ENCODE assay signal across 8 mouse cellular contexts in genomic region chr11:97570493-97571137, GRCm38 (mm10). TPM values are rescaled to one million over a fixed set of nuclear protein-coding genes. Genes with fewer than 3 reads are reported as not detected.
A peak's percentile ranks its signal among the peaks of the same experiment; 100 is the strongest.
DNase-seq lines count a peak whose midpoint lies in the region; ATAC-seq and TF ChIP-seq lines count a peak whose summit lies in the region.

No protein-coding gene starts in this region.

- H3K27me3 ChIP-seq in lung, embryonic 14.5 days (ENCODE audit: insufficient read depth, low read length), result peaks cover 64% of the 10 kb centered on the region
- no peaks in the 10 kb centered on the region for H3K27me3 ChIP-seq in midbrain, embryonic 13.5 days
- H3K27me3 ChIP-seq in intestine, postnatal 0 days (replicated peaks; ENCODE audit: control insufficient read depth, insufficient read depth, low read length), result peaks cover 64% of the 10 kb centered on the region

- H3K9me3 ChIP-seq in lung, embryonic 14.5 days (ENCODE audit: low read depth, low read length), result no peaks in the 10 kb centered on the region
- no peaks in the 10 kb centered on the region for H3K9me3 ChIP-seq in midbrain, embryonic 13.5 days
- H3K9me3 ChIP-seq in intestine, postnatal 0 days (ENCODE audit: control insufficient read depth), result no peaks in the 10 kb centered on the region

- ATAC-seq in lung, embryonic 14.5 days (ENCODE audit: insufficient read depth), result no peak
- no peak for ATAC-seq in midbrain, embryonic 13.5 days
- no peak for ATAC-seq in intestine, postnatal 0 days

- 20% methylated on average over 8 of the region's 8 CpGs for WGBS in lung, embryonic 14.5 days
- WGBS in midbrain, embryonic 13.5 days, result 19% methylated on average over 8 of the region's 8 CpGs
- WGBS in intestine, postnatal 0 days, result 37% methylated on average over 8 of the region's 8 CpGs

- TF ChIP-seq POLR2A in cortical plate, adult 2 months (IDR thresholded peaks at IDR 0.05; ENCODE audit: extremely low read depth, insufficient read depth, low read length), result no peak

- TF ChIP-seq CTCF in lung, embryonic 14.5 days (IDR thresholded peaks at IDR 0.05; ENCODE audit: low read depth), result no peak
- TF ChIP-seq CTCF in cortical plate, adult 2 months (IDR thresholded peaks at IDR 0.05; ENCODE audit: extremely low read depth, insufficient read depth, low read length), result no peak
- TF ChIP-seq CTCF in intestine, postnatal 0 days (IDR thresholded peaks at IDR 0.05; ENCODE audit: low read depth), result no peak

- H3K27ac ChIP-seq in lung, embryonic 14.5 days (ENCODE audit: low read depth), result no peak overlapping the region
- peak overlapping the region; percentile 36 for H3K27ac ChIP-seq in cortical plate, adult 2 months (ENCODE audit: insufficient read depth, low read length)
- H3K27ac ChIP-seq in midbrain, embryonic 13.5 days, result peak overlapping the region; percentile 99
- H3K27ac ChIP-seq in intestine, postnatal 0 days (ENCODE audit: low read depth, low read length), result no peak overlapping the region

- H3K4me1 ChIP-seq in lung, embryonic 14.5 days (ENCODE audit: insufficient read depth), result 0 out of 2 replicates have a peak, but pooled peaks cover 8% of the 10 kb centered on the region
- H3K4me1 ChIP-seq in cortical plate, adult 2 months (ENCODE audit: control insufficient read depth, insufficient read depth, low read length), result peaks cover 9% of the 10 kb centered on the region; the same call in 1 of the 2 replicates
- H3K4me1 ChIP-seq in midbrain, embryonic 13.5 days (replicated peaks), result peaks cover 86% of the 10 kb centered on the region
- no peaks in the 10 kb centered on the region; the same call in 1 of the 2 replicates for H3K4me1 ChIP-seq in intestine, postnatal 0 days (replicated peaks; ENCODE audit: control insufficient read depth, insufficient read depth, low read length)

- no peak overlapping the region for H3K9ac ChIP-seq in lung, embryonic 14.5 days
- H3K9ac ChIP-seq in midbrain, embryonic 13.5 days (replicated peaks), result peak overlapping the region; percentile 51; the same call in 1 of the 2 replicates
- H3K9ac ChIP-seq in intestine, postnatal 0 days (ENCODE audit: low read depth, low read length), result no peak overlapping the region

- no peaks in the 10 kb centered on the region for H3K36me3 ChIP-seq in lung, embryonic 14.5 days (ENCODE audit: insufficient read depth)
- H3K36me3 ChIP-seq in midbrain, embryonic 13.5 days, result no peaks in the 10 kb centered on the region
- no peaks in the 10 kb centered on the region for H3K36me3 ChIP-seq in intestine, postnatal 0 days (ENCODE audit: control insufficient read depth, insufficient read depth)

- no peak overlapping the region for H3K4me2 ChIP-seq in lung, embryonic 14.5 days
- H3K4me2 ChIP-seq in midbrain, embryonic 13.5 days (replicated peaks), result peak overlapping the region; percentile 96
- H3K4me2 ChIP-seq in intestine, postnatal 0 days (replicated peaks; ENCODE audit: low read depth), result no peak overlapping the region

- peak; percentile 58 for DNase-seq in lung, embryonic 14.5 days
- DNase-seq in lung, postnatal 36 days, result no peak
- peak; percentile 62 to 71 for DNase-seq in adrenal gland, postnatal 36 days
- no peak for DNase-seq in urinary bladder, adult 18-20 months (ENCODE audit: low spot score in 2 of 2)
- DNase-seq in heart, adult 11 months, result no peak

- H3K4me3 ChIP-seq in lung, embryonic 14.5 days (ENCODE audit: low read depth, low read length), result no peak overlapping the region
- peak overlapping the region; percentile 94 for H3K4me3 ChIP-seq in cortical plate, adult 2 months (ENCODE audit: insufficient read depth, low read length)
- peak overlapping the region; percentile 84 for H3K4me3 ChIP-seq in midbrain, embryonic 13.5 days (replicated peaks)
- no peak overlapping the region for H3K4me3 ChIP-seq in intestine, postnatal 0 days (ENCODE audit: low read depth, low read length)

RNA-seq across cellular contexts. Expression of gene Srcin1, which starts 5.4 kb away (rescaled TPM):
- polyA plus RNA-seq in lung, embryonic 14.5 days (2014; fragmentation: Nextera tagmentation; extraction: Ambion mirVana), result 0.68 and 0.70 TPM in 2 replicates
- total RNA-seq in adrenal gland, postnatal 36 days (2021), result 10 to 100 TPM in 1 of 2 experiments, 1 to 10 TPM in 1; 6.8 to 14.5 TPM
- 141 and 146 TPM in 2 replicates for polyA plus RNA-seq in cortical plate, adult 2 months (2012; rRNA removed)
- 7.0 and 8.5 TPM in 2 replicates for polyA plus RNA-seq in midbrain, embryonic 13.5 days (2015; fragmentation: Nextera tagmentation; extraction: Ambion mirVana)
- polyA plus RNA-seq in intestine, postnatal 0 days (2015; fragmentation: Nextera tagmentation; extraction: Ambion mirVana), result 0.18 and 0.24 TPM in 2 replicates

RNA-seq across cellular contexts. Expression of gene Epop, which starts 58.9 kb away (rescaled TPM):
- polyA plus RNA-seq in lung, embryonic 14.5 days (2014; fragmentation: Nextera tagmentation; extraction: Ambion mirVana), result 6.1 and 7.4 TPM in 2 replicates
- total RNA-seq in adrenal gland, postnatal 36 days (2021), result 1 to 10 TPM; 4.9 to 5.8 TPM
- polyA plus RNA-seq in cortical plate, adult 2 months (2012; rRNA removed), result 89.5 and 95.2 TPM in 2 replicates
- polyA plus RNA-seq in midbrain, embryonic 13.5 days (2015; fragmentation: Nextera tagmentation; extraction: Ambion mirVana), result 3.0 and 4.2 TPM in 2 replicates
- polyA plus RNA-seq in intestine, postnatal 0 days (2015; fragmentation: Nextera tagmentation; extraction: Ambion mirVana), result 1.1 and 1.3 TPM in 2 replicates

Comparison
In these comparisons a context has a peak if more than half of its experiments do, and no peak if none do; other contexts are left out.
1. DNase-seq: peak in lung, embryonic 14.5 days (single experiment) and adrenal gland, postnatal 36 days (2 of 2); none in lung, postnatal 36 days (single experiment), urinary bladder, adult 18-20 months (0 of 2) and heart, adult 11 months (single experiment).
2. H3K27ac ChIP-seq: peak in cortical plate, adult 2 months (single experiment) and midbrain, embryonic 13.5 days (single experiment); none in lung, embryonic 14.5 days (single experiment) and intestine, postnatal 0 days (single experiment).
3. H3K4me3 ChIP-seq: peak in cortical plate, adult 2 months (single experiment) and midbrain, embryonic 13.5 days (single experiment); none in lung, embryonic 14.5 days (single experiment) and intestine, postnatal 0 days (single experiment).
4. RNA of gene Srcin1, which starts 5.4 kb away (polyA plus RNA-seq): 141 to 146 TPM in cortical plate, adult 2 months; 7.0 to 8.5 TPM in midbrain, embryonic 13.5 days, 0.68 to 0.70 TPM in lung, embryonic 14.5 days and 0.18 to 0.24 TPM in intestine, postnatal 0 days; every median in the first group is over 10 times any median in the second.
5. RNA of gene Epop, which starts 58.9 kb away (polyA plus RNA-seq): 89.5 to 95.2 TPM in cortical plate, adult 2 months; 6.1 to 7.4 TPM in lung, embryonic 14.5 days, 3.0 to 4.2 TPM in midbrain, embryonic 13.5 days and 1.1 to 1.3 TPM in intestine, postnatal 0 days; every median in the first group is over 10 times any median in the second.